Mouse (Mus musculus): ENCODE results near the gene Nostrin.
A peak's percentile ranks its signal among the peaks of the same experiment; 100 is the strongest.

The Nostrin gene

GRCm38 (mm10) chr2:69193555-69193954 is 58.0 kb downstream of the Nostrin start:
- DNase-seq (ENCODE audit: low spot score in 2 of 2), result no peak

DNA sequence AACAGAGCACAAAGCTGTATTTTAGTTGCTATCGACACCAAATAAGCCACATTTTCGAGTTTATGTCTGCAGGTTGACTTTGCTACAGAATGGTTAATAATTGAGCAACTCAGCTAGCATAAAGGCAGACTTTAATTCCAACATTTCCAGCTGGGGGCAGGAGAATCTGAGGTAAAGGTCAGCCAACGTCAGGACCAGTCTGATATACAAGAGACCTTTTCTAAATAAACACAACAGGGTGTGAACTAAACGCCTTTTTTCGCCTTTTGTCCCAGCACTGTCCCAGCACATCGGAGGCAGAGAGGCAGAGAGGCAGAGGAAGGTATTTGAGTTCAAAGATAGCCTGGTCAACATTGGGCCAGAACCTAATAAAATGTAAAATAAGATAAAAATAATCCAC is 69.6 kb downstream of the Nostrin start:
- no peak for DNase-seq (ENCODE audit: low spot score in 2 of 2)

DNA sequence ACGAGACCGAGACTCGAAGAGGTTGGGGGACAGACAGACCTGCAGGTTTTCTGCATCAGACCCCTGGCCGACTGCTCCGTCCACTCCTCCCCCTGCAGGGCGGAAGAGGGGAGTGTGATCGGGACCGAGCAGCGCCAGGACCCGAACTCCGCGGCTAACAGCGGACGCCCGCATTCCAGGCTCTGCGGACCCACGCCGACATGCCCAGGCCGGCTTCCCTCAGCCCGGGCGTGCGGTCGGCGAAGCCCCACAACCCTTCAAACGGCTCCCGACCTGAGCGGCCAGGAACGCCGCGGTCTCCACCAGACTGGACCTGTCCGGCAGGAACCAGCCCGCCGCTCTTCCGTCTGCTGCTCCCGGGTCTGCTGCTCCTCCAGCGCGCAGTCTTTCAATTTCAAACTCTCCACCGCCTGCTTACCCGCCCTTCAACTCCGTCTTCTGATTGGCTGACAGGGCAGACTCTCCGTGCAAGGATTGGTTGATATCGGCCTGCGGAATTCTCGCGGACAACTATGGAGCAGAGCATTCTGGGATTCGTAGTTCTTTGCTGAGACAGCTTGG is 70.3 kb downstream of the Nostrin start, which contains the start of gene Spc25:
Gene Spc25 (minus strand): TSS at position 404 of the 561 bp plus-strand sequence.
- DNase-seq (ENCODE audit: low spot score in 2 of 2), result peak; percentile 72 to 91

DNA sequence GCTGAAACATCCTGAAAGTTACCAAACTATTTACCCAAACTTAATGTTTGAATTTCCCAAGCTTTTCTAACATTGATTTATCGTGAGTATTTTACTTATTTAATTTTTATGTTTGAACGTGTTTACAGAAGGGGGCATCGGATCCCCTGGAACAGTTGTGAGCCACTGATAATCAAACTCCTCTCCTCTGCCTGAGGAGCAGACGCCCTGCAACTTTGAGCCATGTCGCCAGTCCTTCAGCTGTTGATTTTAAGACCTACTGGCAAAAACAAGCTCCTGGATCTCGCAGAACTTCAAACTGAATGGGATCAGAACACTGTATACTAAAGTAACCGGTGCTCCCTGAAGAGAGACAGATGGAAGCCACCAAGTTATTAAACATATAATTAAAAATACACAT is 70.9 kb downstream of the Nostrin start:
- DNase-seq (ENCODE audit: low spot score in 2 of 2), result peak in 1 of 2 experiments; percentile 36

DNA sequence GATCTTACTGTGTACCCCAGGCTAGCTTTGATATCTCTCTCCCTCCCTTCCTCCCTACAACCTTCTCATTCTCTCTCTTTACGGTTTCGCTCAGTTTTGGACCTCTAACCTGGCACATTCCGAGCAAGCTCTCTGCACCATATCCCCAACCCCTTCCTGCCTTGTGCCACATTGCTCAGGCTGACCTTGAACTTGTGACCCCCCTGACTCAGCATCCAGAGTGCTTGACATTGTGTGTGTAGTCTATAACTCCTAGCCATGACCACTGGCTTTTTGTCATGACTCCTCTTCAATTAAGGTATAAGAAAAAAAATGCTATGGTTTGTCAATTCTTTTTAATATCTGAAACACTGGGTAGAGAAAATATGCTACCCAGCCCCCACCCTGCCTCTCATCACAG is 74.1 kb downstream of the Nostrin start:
- no peak for DNase-seq (ENCODE audit: low spot score in 2 of 2)

DNA sequence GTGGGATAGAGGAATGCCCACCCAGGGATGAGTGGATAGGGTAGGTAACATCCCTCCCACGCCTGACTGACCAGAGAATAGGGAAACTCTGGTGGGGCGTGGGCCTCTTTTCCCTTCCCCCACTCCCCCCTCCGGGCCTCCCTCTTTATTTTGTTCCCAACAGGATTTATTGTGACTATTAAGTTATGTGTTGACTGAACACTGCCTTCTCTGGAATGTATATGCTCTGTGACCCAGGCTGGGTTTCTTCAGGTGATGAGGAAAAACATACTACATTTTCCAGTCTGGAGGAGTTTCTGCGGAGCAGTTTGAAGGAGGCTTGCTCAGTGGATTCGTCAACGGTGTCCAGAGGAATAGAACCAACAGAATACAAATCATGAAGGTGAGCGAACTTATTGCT is 75.2 kb downstream of the Nostrin start, which contains the start of gene G6pc2:
Gene G6pc2 (plus strand): TSS at position 301 of the 400 bp plus-strand sequence.
- DNase-seq (ENCODE audit: low spot score in 2 of 2), result no peak

DNA sequence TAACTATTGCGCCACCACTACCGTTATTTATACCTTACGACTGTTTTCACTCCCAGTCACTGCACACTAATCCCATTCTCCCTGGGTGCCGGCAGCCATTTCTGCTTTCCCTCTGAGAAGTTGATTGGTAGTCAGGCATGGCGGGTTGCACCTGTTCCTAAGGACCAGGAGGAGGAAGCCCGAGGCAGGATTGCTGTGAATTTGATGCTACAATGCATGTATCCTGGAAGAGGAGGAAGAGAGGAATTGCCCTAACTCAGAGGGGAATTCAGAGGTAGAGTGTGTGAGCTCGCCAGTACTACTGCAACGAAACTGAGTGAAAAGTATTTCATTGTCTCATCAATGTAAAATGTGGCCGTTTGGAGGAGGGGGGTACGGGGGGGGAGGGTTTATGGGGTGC is 77.1 kb downstream of the Nostrin start:
- no peak for DNase-seq (ENCODE audit: low spot score in 2 of 2)

- DNase-seq (ENCODE audit: low spot score in 2 of 2), result no peak
These were observed 79.6 kb downstream of the Nostrin start for GRCm38 (mm10) chr2:69215242-69215641.

DNA sequence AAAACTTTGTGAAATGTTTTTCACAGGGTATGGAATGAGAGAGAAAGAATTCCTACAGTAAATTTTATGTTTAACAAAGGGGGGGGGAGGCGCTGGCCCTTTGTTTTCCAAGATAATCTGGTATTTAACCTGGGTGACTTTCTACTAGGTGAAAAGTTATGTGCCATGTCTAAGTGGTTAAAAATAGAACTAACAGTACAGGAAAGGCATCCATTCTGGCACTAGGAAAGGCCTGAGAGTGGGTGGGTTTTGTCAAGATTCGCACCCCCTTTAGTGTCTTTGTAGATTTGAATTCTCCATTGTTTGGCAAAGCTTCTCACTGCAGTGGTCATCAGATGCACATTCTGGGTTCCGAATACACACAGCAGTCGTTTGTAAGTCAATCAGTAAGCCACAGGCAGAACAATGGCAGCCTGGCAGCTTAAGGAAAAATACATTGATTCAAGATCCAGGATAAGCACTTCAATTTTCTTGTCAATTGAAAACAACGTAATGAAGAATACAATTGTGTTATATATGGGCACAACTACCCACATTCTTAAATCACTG is 86.3 kb downstream of the Nostrin start:
- no peak for DNase-seq (ENCODE audit: low spot score in 2 of 2)

DNA sequence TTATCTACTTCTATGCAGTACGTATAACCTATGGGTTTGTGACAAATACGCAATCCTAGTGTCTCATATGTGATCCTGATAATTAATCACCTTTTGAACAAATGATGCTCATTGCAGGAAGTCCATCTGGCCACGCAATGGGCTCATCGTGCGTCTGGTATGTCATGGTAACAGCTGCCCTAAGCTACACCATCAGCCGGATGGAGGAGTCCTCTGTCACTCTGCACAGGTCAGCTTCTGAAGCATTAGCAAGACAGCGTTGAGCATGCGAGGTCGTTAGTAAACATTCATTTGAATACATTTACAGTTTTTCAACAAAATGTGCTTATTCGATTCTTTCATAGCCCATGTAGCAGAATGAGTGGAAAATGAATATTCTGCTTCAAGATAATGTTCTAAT is 87.2 kb downstream of the Nostrin start:
- no peak for DNase-seq (ENCODE audit: low spot score in 2 of 2)

DNA sequence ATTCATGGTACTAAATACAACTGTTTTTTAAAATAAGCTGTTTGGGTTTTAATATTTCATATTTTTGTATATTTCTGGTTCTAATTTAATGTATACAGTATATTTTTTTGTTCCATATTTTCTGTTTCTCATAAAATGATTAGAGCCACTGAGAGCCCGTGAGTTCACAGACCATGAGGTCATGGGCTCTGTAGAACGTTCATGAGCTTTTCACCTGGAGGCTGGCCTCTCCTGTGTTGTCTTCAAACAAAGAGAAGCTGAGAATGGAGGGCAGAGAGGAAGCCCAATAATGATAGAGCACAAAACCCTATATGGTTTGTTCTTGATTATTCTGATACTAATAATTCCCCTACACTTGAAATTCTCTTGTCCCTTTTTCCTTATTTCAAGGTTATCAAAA is 89.1 kb downstream of the Nostrin start:
- DNase-seq (ENCODE audit: low spot score in 2 of 2), result no peak

DNA sequence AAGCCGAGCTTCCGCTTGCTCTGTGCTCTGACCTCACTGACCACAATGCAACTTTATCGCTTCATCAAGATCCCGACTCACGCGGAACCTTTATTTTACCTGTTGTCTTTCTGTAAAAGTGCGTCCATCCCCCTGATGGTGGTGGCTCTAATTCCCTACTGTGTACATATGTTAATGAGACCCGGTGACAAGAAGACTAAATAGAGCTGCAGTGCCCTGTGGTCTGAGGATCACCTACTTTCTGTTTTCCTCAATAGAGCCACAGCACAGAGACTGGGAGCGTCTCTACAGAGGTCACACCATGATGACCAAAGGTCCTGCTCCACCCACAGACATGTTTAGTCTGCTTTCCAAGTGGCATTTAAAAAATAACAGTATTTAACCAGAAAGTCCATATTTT is 91.3 kb downstream of the Nostrin start:
- DNase-seq (ENCODE audit: low spot score in 2 of 2), result no peak

DNA sequence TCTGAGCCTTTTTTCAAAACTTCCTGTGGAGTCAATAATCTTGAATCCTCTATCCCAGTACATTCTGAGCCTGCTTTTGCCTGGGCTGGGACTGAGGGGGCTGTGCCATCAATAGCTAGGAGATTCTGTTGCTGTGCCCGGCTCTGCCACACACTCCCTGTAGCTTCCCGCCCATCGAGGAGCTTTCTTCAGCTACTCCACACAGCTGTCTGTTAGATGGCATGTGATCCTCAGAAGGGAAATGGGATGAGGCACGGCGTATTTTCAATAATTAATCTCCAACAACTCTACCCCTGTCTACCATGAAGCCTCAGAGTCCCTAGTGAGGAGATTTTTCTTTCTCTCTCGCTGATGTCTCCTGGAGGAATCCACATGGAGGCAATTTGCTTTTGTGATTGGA is 93.0 kb downstream of the Nostrin start:
- no peak for DNase-seq (ENCODE audit: low spot score in 2 of 2)

- DNase-seq (ENCODE audit: low spot score in 2 of 2), result no peak
These were observed 94.5 kb downstream of the Nostrin start for GRCm38 (mm10) chr2:69230137-69230536.

- DNase-seq (ENCODE audit: low spot score in 2 of 2), result no peak
These were observed 96.5 kb downstream of the Nostrin start for GRCm38 (mm10) chr2:69232101-69232500.

DNA sequence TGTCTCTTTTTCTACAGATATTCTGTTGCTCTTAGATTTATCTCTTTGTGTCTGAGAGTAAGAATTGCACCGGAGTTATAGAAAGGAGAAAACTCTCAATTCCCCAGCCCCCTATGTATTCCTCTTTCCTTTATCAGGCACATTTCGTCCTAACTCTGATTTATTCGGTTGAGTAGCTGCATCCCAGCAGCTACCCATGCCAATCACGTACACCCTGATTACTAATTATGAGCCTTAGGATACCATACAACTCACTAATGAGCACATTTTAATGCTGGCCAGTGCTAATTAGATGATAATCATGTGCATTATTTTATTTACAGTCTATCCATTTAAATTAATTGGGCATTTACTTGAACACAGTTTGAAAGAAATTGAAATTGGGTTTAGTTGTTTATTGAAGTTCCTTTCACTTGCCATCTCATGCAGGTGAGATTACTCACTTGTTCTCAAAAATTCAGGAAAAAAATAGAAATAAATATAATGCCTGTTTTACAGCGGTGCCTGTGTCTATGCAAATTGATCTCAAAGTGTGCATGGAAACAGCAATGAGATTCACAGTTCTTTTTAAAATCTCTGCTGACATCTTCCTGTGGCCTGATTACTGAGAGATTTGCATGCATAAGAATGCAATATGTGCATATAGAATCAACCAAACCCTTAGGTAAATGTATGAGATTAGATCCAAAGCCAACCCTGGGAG is 99.5 kb downstream of the Nostrin start:
- no peak for DNase-seq (ENCODE audit: low spot score in 2 of 2)
